Mouse (Mus musculus): Measurements from ENCODE around the gene Rnf7. TPM values are rescaled to one million over a fixed set of nuclear protein-coding genes. Genes with fewer than 3 reads are reported as not detected.
"Not testable (repeated sequence)": the region's sequence is repeated elsewhere in the genome, so short reads cannot be mapped to it uniquely, and the experiment has no call there.

The Rnf7 gene
- polyA plus RNA-seq (2015; fragmentation: Nextera tagmentation; extraction: Ambion mirVana): 91.3 and 91.7 TPM in 2 replicates

DNA sequence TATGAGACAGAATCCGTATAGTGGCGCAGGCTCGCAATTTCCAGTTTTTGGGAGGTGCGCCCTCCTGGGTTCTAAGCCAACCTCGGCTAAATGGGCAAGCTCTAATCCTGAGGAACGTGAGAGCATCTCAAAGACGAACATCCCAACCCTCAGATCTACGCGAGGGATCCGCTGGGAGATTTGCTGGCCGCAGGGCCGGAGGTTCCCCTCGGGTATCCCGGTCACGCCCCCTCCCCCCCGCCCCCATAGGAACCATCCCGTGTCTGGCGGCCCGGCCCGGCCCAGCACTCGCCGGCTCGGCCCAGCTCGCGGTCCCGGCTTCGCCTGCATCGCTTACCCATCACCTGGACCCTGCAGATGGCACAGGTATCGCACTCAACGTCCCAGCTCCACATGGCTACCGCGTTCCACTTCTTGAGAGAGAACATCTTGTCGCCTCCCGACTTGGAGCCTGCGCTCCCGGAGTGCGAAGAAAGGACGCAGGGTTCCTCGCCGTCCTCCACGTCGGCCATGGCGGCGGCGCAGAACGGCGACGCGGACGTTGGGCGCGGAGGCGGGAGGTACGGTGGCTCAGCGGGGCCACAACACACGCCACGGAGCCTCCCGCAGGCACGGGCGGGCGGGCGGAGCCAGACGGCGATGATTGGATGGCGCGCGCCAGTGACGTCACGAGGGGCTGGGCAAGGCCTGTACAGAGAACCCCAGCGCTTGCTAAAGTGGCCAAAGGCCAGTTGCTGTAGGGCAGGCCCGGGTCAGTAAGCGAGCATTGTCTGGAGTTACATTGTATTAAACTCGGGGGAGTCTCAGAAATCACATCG lies at the start of gene Rnf7:
Gene Rnf7 (minus strand): TSS at position 605 of the 818 bp plus-strand sequence.
- 1% methylated on average over 74 of the region's 74 CpGs for WGBS (ENCODE audit: insufficient replicate concordance)
- no peaks in the 10 kb centered on the region; the same call in 1 of the 2 replicates for H3K27me3 ChIP-seq
- H3K36me3 ChIP-seq: peaks cover 15% of the 10 kb centered on the region
- H3K4me2 ChIP-seq: peak within 1 kb of the TSS; percentile 91
- ATAC-seq (ENCODE audit: low read depth): peak; percentile 96
- H3K4me1 ChIP-seq (replicated peaks): peaks cover 24% of the 10 kb centered on the region
- peak within 1 kb of the TSS; percentile 85 for H3K4me3 ChIP-seq (replicated peaks)
- DNase-seq: peak; percentile 96
- H3K27ac ChIP-seq: peak within 1 kb of the TSS; percentile 80
- no peaks in the 10 kb centered on the region for H3K9me3 ChIP-seq (replicated peaks)
- H3K9ac ChIP-seq: peak within 1 kb of the TSS; percentile 84

DNA sequence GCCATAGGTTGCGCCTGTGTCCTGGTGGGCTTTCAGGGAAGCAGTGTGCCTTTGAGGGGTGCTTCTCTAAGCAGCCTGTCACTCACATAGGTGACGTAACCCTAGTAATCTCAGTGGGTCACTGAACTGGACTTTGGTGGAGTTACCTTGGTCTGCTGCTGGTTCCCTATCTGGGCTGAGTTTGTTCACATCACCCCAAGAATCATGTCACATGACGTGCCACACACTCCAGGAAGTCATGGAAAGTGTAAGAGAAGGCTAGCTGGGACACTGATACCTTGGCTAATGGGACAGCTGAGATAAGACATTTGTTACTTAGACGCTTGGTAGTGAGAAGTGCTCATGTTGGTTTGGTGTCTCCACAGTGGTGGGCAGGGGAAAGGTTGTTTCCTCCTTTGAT lies 47.5 kb upstream of the Rnf7 start:
- H3K4me1 ChIP-seq (replicated peaks): peaks cover 16% of the 10 kb centered on the region
- WGBS (ENCODE audit: insufficient replicate concordance): 47% methylated on average over 4 of the region's 4 CpGs
- H3K4me2 ChIP-seq: no peak overlapping the region
- no peak overlapping the region for H3K27ac ChIP-seq
- DNase-seq (no peak), ATAC-seq (ENCODE audit: low read depth) (no peak)
- H3K9ac ChIP-seq: no peak overlapping the region
- H3K36me3 ChIP-seq: no peaks in the 10 kb centered on the region
- no peaks in the 10 kb centered on the region for H3K9me3 ChIP-seq (replicated peaks)
- no peak overlapping the region for H3K4me3 ChIP-seq (replicated peaks)
- H3K27me3 ChIP-seq: no peaks in the 10 kb centered on the region

DNA sequence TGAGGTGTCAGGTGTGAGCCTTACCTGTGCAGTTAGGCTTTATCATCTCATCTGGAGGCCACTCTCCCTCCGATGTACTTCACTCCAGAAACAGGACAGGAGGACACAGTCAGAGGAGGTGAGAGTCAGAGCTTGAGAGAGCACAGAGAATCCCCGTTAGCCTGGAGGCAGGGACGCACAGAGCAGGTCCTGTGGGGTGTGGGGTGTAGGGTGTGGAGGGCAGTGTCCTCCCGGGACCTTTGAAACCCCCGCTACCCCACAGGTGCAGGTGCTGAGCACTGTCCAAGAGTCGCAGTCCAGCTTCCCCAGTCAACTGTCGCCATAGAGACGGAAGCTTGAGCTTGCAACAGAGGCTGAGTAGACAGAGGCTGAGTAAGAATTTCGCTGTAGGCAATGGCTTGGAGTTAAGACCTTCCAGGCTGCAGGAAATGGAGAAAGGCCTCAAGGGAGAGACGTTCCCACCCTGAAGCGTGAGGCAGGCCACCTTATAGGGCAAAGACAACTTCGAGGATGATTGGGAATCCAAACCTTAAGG lies 46.6 kb upstream of the Rnf7 start, which contains the start of gene Gm28729:
Gene Gm28729 (minus strand): TSS at position 293 of the 535 bp plus-strand sequence.
- 44% methylated on average over 12 of the region's 12 CpGs for WGBS (ENCODE audit: insufficient replicate concordance)
- Histone ChIP-seq H3K4me2 (no peak within 1 kb of the TSS), H3K9me3 (replicated peaks) (no peaks in the 10 kb centered on the region), H3K4me3 (replicated peaks) (no peak within 1 kb of the TSS), H3K4me1 (replicated peaks) (peaks cover 16% of the 10 kb centered on the region), H3K27ac (no peak within 1 kb of the TSS), H3K9ac (no peak within 1 kb of the TSS), H3K27me3 (no peaks in the 10 kb centered on the region), H3K36me3 (no peaks in the 10 kb centered on the region)
- ATAC-seq (ENCODE audit: low read depth) (peak; percentile 48), DNase-seq (no peak)

DNA sequence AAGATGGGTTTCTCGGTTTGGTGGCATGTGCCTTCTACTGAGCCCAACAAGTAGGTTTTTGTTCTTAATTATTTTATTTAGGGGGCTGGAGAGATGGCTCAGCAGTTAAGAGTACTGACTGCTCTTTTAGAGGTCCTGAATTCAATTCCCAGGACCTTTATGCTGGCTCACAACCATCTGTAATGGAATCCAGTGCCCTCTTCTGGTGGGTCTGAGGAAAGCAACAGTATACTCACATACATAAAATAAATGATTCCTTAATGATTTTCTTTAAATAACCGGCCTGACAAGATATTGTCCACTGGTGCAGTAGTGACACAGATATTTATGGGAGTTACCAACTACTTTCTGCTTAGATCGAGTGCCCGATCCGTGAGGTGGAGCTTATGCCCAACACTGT lies 44.7 kb upstream of the Rnf7 start:
- no peaks in the 10 kb centered on the region for H3K27me3 ChIP-seq
- ATAC-seq (ENCODE audit: low read depth): no peak
- WGBS (ENCODE audit: insufficient replicate concordance): 72% methylated on average over 5 of the region's 5 CpGs
- no peak for DNase-seq
- H3K4me1 ChIP-seq (replicated peaks): peaks cover 16% of the 10 kb centered on the region
- no peak overlapping the region for H3K4me2 ChIP-seq
- H3K36me3 ChIP-seq: no peaks in the 10 kb centered on the region
- no peaks in the 10 kb centered on the region for H3K9me3 ChIP-seq (replicated peaks)
- H3K9ac ChIP-seq: no peak overlapping the region
- no peak overlapping the region for H3K4me3 ChIP-seq (replicated peaks)
- no peak overlapping the region for H3K27ac ChIP-seq

DNA sequence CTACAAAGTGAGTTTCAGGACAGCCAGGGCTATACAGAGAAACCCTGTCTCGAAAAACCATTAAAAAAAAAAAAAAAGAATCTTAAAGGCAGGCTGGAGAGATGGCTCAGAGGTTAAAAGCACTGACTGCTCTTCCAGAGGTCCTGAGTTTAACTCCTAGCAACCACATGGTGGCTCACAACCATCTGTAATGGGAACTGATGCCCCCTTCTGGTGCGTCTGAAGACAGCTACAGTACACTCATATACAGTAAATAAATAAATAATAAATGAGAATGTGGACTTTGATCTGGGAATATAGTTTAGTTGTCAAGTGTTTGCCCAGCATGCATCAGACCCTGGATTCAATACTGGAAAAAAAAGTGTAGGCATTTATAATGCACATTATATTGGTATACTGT lies 43.1 kb upstream of the Rnf7 start:
- ATAC-seq (ENCODE audit: low read depth); H3K4me2 ChIP-seq; H3K9me3 ChIP-seq (replicated peaks); DNase-seq; H3K9ac ChIP-seq; H3K27me3 ChIP-seq; H3K27ac ChIP-seq; H3K4me3 ChIP-seq (replicated peaks); H3K36me3 ChIP-seq: not testable (repeated sequence)
- WGBS (ENCODE audit: insufficient replicate concordance): 56% methylated on average over 2 of the region's 2 CpGs
- H3K4me1 ChIP-seq (replicated peaks): peaks cover 21% of the 10 kb centered on the region

DNA sequence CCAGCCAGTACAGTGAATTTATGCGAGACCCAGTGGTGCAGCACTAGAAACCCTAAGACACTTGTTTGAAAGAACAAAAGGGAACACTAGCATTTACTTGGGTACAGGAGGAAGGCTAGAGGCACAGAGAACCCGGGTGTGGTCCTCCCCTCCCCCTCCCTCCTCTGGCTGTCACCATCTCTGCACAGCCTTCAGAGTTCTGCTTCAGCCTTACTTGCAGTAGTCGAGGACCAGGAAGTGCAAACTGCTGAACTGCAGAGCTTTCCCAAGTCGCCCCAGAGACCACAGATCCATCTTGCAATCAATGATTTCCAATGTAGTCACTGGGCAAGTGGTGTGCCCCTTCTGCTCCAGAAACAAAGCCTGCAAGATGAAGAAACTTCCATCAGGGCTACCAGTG lies 39.0 kb upstream of the Rnf7 start:
- DNase-seq (no peak), ATAC-seq (ENCODE audit: low read depth) (no peak)
- no peaks in the 10 kb centered on the region for H3K36me3 ChIP-seq
- peaks cover 45% of the 10 kb centered on the region for H3K4me1 ChIP-seq (replicated peaks)
- no peak overlapping the region for H3K4me3 ChIP-seq (replicated peaks)
- no peaks in the 10 kb centered on the region for H3K27me3 ChIP-seq
- H3K9ac ChIP-seq: no peak overlapping the region
- no peak overlapping the region for H3K4me2 ChIP-seq
- no peak overlapping the region for H3K27ac ChIP-seq
- 18% methylated on average over 4 of the region's 4 CpGs for WGBS (ENCODE audit: insufficient replicate concordance)
- no peaks in the 10 kb centered on the region for H3K9me3 ChIP-seq (replicated peaks)

DNA sequence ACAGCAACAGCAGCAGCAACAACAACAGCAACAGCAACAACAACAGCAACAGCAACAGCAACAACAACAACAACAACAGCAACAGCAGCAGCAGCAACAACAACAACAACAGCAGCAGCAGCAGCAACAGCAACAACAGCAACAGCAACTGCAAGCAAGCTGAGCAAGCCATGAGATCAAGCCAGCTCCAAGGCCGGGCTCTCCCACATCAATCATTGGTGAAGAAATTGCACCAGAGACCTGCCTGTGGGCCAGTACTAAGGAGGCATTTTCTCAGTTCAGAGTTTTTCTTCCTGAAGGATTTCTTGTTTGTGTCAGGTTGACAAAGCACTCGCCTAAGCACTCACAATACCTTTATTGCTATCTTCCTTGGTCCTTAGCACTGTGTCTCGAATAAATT lies 38.3 kb upstream of the Rnf7 start:
- Histone ChIP-seq H3K4me3 (replicated peaks) (no peak overlapping the region), H3K9ac (no peak overlapping the region), H3K4me1 (replicated peaks) (peaks cover 45% of the 10 kb centered on the region), H3K36me3 (no peaks in the 10 kb centered on the region), H3K27ac (no peak overlapping the region), H3K27me3 (no peaks in the 10 kb centered on the region), H3K4me2 (no peak overlapping the region), H3K9me3 (replicated peaks) (no peaks in the 10 kb centered on the region)
- WGBS (ENCODE audit: insufficient replicate concordance): 61% methylated on average over 3 of the region's 3 CpGs
- DNase-seq (no peak), ATAC-seq (ENCODE audit: low read depth) (no peak)

DNA sequence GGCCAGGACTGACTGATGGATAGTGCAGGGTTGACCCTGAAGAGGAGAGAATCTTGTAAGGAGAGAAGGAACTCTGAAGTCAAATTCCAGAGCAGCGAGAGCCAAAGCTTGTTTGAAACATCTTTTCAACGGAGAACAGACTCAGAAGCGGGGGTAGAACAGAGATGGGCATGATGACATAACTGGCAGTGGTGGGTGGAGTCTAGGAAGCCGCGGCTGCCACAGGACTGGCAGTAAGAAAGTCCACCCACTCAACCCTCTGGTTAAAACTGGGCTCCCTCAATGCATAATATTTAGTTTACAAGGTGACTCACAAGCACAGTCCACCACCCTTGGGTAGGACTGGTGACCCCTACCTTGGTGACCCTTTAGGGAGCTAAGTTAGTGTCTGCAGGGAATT lies 37.3 kb upstream of the Rnf7 start:
- H3K9me3 ChIP-seq (replicated peaks): no peaks in the 10 kb centered on the region
- DNase-seq (no peak), ATAC-seq (ENCODE audit: low read depth) (no peak)

DNA sequence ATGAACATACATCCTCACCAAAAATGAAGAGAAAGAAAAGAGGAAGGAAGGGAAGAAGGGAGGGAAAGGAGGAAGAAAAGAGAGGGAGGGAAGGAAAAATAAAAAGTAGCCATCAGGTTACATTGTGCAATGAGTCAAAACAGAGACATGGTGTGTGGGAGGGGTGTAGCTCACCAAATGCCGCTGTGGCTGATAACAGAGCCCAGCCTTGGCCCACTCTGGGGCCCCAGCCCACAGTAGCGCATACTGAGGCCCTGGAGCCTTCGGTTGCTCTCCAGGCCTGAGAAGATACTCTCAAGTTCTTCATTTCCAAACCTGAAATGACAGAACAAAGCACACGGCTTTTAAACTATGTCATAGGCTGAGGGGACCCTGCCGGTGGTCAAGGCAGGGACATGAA lies 35.8 kb upstream of the Rnf7 start:
- DNase-seq (peak; percentile 42), ATAC-seq (ENCODE audit: low read depth) (peak; percentile 91)
- 17% methylated on average over 5 of the region's 5 CpGs for WGBS (ENCODE audit: insufficient replicate concordance)
- H3K4me1 ChIP-seq (replicated peaks): peaks cover 45% of the 10 kb centered on the region
- no peaks in the 10 kb centered on the region for H3K27me3 ChIP-seq
- no peaks in the 10 kb centered on the region for H3K9me3 ChIP-seq (replicated peaks)
- peak overlapping the region; percentile 26; the same call in 1 of the 2 replicates for H3K9ac ChIP-seq
- H3K36me3 ChIP-seq: no peaks in the 10 kb centered on the region
- peak overlapping the region; percentile 41 for H3K4me2 ChIP-seq
- H3K27ac ChIP-seq: peak overlapping the region; percentile 9; the same call in 1 of the 2 replicates
- H3K4me3 ChIP-seq (replicated peaks): no peak overlapping the region

More for the DNA sequence above, 37.3 kb upstream of the Rnf7 start:
- Histone ChIP-seq H3K9ac (no peak overlapping the region), H3K27me3 (no peaks in the 10 kb centered on the region), H3K36me3 (no peaks in the 10 kb centered on the region), H3K4me1 (replicated peaks) (peaks cover 45% of the 10 kb centered on the region), H3K4me3 (replicated peaks) (no peak overlapping the region), H3K27ac (no peak overlapping the region), H3K4me2 (no peak overlapping the region)
- 72% methylated on average over 5 of the region's 5 CpGs for WGBS (ENCODE audit: insufficient replicate concordance)

DNA sequence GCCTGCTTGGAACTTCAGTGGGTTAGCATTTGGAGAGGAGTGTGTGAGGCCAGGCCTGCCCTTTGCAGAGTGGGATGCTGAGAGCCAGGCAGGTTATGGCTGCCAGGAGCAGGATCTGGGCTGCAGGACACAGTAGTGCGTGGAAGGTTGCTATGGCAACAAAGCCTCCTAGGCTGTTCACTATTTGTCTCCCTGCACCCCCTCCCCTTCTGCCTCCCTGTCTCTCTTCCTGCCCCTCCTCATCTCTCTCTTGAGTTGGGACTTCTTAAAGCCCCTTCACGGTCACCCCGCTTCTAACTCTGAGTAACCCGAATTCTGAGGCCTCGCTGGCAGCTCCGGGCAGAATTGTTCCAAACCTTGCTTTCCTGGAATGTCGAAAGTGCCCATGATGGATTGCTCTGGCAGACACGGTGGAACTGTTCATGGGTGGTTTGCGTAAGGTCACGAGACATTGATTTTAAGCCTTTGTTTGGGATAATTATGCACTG lies 27.6 kb upstream of the Rnf7 start:
- H3K9me3 ChIP-seq (replicated peaks): no peaks in the 10 kb centered on the region
- 53% methylated on average over 10 of the region's 10 CpGs for WGBS (ENCODE audit: insufficient replicate concordance)

DNA sequence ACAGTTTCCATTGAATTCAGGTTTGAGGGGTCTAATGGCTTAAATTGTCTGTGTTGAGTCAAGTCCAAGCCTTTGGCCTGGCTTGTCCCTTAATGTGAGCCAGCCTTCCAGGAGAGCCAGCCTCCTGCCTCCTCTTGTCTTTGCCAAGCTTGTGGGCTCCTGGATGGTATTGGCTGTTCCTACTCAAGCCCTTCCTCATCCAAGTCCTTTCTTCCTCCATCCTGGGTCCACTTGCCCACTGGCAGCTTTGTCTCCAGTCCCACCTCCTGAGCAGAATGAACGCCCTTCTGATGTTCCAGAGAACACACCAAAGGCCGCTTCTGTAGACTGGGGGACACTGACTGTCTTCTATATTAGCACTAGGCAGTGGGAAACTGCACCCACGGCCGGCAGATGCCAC lies 26.7 kb upstream of the Rnf7 start:
- 74% methylated on average over 4 of the region's 4 CpGs for WGBS (ENCODE audit: insufficient replicate concordance)
- no peaks in the 10 kb centered on the region for H3K27me3 ChIP-seq
- no peaks in the 10 kb centered on the region for H3K36me3 ChIP-seq
- 0 out of 2 replicates have a peak, but pooled peaks cover 4% of the 10 kb centered on the region for H3K4me1 ChIP-seq (replicated peaks)
- H3K4me2 ChIP-seq: no peak overlapping the region
- no peak overlapping the region for H3K27ac ChIP-seq
- no peaks in the 10 kb centered on the region for H3K9me3 ChIP-seq (replicated peaks)
- ATAC-seq (ENCODE audit: low read depth): no peak
- no peak for DNase-seq
- H3K9ac ChIP-seq: no peak overlapping the region
- no peak overlapping the region for H3K4me3 ChIP-seq (replicated peaks)

More for the DNA sequence above, 27.6 kb upstream of the Rnf7 start:
- Histone ChIP-seq H3K9ac (no peak overlapping the region), H3K4me1 (replicated peaks) (0 out of 2 replicates have a peak, but pooled peaks cover 4% of the 10 kb centered on the region), H3K27me3 (no peaks in the 10 kb centered on the region), H3K36me3 (no peaks in the 10 kb centered on the region), H3K4me2 (no peak overlapping the region), H3K4me3 (replicated peaks) (no peak overlapping the region), H3K27ac (no peak overlapping the region)
- ATAC-seq (ENCODE audit: low read depth) (no peak), DNase-seq (no peak)

All from liver, embryonic 13.5 days (tissue).